Mouse (Mus musculus) heart, adult 18-20 months (tissue): Measurements from ENCODE around the gene Slc6a18. TPM values are rescaled to one million over a fixed set of nuclear protein-coding genes. Genes with fewer than 3 reads are reported as not detected.
A peak's percentile ranks its signal among the peaks of the same experiment; 100 is the strongest.

ENCODE experiments used
- DNase-seq, 2 experiments: peaks; one replicate each; pipeline ENCODE4 v3.0.0; 2021 to 2022; ENCODE audit warnings: mixed read lengths in 1 of 2
- total RNA-seq, 2 experiments: library from RNA; stranded (reverse); gene quantifications; 2 replicates each; pipeline ENCODE4 v1.2.3; 2021

The Slc6a18 gene
- total RNA-seq, 2 experiments from 2014 or later: not detected

GRCm38 (mm10) chr13:73685502-73685901 is 7.7 kb upstream of the Slc6a18 start:
- no peak for DNase-seq

GRCm38 (mm10) chr13:73684412-73684811 is 6.6 kb upstream of the Slc6a18 start:
- DNase-seq: no peak

- peak; percentile 55 to 59 for DNase-seq
Observed at GRCm38 (mm10) chr13:73683682-73684081, 5.9 kb upstream of the Slc6a18 start.

- DNase-seq: no peak
Observed at GRCm38 (mm10) chr13:73682226-73682625, 4.4 kb upstream of the Slc6a18 start.

GRCm38 (mm10) chr13:73680394-73680793 is 2.6 kb upstream of the Slc6a18 start:
- DNase-seq: no peak

- no peak for DNase-seq
Observed at GRCm38 (mm10) chr13:73679311-73679710, 1.5 kb upstream of the Slc6a18 start.

GRCm38 (mm10) chr13:73675161-73675560 is 2.7 kb downstream of the Slc6a18 start:
- no peak for DNase-seq

GRCm38 (mm10) chr13:73660163-73660695 is 17.6 kb downstream of the Slc6a18 start:
- DNase-seq: no peak

GRCm38 (mm10) chr13:73658953-73659352 is 18.9 kb downstream of the Slc6a18 start:
- no peak for DNase-seq

GRCm38 (mm10) chr13:73654976-73655375 is 22.8 kb downstream of the Slc6a18 start:
- no peak for DNase-seq

GRCm38 (mm10) chr13:73653266-73653665 is 24.6 kb downstream of the Slc6a18 start:
- DNase-seq: no peak

- DNase-seq: peak; percentile 21 to 24
Observed at GRCm38 (mm10) chr13:73646397-73647087, 31.3 kb downstream of the Slc6a18 start.

GRCm38 (mm10) chr13:73641296-73641695 is 36.5 kb downstream of the Slc6a18 start:
- no peak for DNase-seq

GRCm38 (mm10) chr13:73637826-73638225 is 40.0 kb downstream of the Slc6a18 start:
- no peak for DNase-seq

- DNase-seq: no peak
Observed at GRCm38 (mm10) chr13:73631837-73632236, 46.0 kb downstream of the Slc6a18 start.

- no peak for DNase-seq
Observed at GRCm38 (mm10) chr13:73628586-73629113, 49.2 kb downstream of the Slc6a18 start.

- peak; percentile 31 to 32 for DNase-seq
Observed at GRCm38 (mm10) chr13:73626745-73627549, 50.9 kb downstream of the Slc6a18 start, which contains the start of gene Tert. Gene Tert, plus strand, starts transcription at chr13:73626911.

GRCm38 (mm10) chr13:73626410-73626744 is 51.4 kb downstream of the Slc6a18 start:
- no peak for DNase-seq

GRCm38 (mm10) chr13:73620637-73621036 is 57.2 kb downstream of the Slc6a18 start:
- DNase-seq: no peak

- peak; percentile 42 to 62 for DNase-seq
Observed at GRCm38 (mm10) chr13:73618406-73618805, 59.4 kb downstream of the Slc6a18 start.
